Mouse (Mus musculus) layer of hippocampus, adult 8-10 months (tissue): ENCODE measurements around the gene Enoph1. TPM values are rescaled to one million over a fixed set of nuclear protein-coding genes. Genes with fewer than 3 reads are reported as not detected.

Source experiments
- DNase-seq, 2 experiments: peaks; one replicate each; pipeline ENCODE4 v3.0.0; 2022; ENCODE audit warnings: low spot score in 2 of 2
- total RNA-seq, 4 experiments: library from RNA; stranded (reverse); gene quantifications; 2 replicates each; pipeline ENCODE4 v1.2.4; 2022

The Enoph1 gene
- total RNA-seq, 4 experiments from 2014 or later, result 51.4 to 56.9 (median 55.1) TPM

DNA sequence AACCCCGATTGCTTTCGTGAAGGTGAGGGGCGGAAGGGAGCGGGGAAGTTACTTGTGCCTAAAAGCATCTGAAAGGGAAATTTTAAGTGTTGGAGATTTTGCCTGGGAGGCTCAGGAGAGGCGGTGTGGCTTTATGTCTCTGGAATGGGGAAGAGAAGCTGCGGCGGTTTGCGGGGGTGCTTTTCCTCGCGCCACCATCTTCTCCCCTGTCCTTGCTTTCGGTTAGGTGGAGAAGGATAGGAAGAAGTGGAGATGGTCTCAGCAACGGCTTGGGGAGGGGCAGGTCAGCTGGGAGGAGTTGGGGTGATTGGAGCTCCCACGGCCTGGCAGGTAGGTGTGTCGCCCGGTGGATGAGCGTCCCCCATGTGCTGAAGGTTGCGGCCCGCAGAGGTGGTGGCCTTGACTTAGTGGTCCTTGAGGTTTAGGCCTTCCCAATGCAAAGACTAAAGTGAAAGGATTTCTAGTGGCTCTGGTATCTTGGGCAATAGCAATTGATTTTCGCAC, 548 bp downstream of the Enoph1 start:
- peak; percentile 39 to 50 for DNase-seq

DNA sequence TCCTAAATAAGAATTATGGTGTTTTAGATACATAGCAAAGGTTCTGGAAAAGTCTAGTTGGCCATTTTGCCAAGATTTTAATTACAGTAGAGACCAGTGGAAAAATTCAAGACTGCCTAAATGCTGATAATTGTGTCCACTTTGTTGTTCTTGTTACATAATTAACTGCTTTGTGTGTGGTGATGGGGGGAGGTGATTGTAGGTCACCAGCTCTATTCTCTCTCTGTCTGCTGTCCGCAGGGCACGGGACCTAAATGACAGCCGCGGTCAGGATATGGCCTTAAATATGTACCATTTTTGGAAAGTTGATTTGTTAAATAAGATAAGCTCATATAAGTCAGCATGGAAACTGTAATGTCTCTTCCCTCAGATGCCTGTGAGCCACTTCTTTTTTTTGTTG, 1.5 kb downstream of the Enoph1 start:
- DNase-seq, result no peak

DNA sequence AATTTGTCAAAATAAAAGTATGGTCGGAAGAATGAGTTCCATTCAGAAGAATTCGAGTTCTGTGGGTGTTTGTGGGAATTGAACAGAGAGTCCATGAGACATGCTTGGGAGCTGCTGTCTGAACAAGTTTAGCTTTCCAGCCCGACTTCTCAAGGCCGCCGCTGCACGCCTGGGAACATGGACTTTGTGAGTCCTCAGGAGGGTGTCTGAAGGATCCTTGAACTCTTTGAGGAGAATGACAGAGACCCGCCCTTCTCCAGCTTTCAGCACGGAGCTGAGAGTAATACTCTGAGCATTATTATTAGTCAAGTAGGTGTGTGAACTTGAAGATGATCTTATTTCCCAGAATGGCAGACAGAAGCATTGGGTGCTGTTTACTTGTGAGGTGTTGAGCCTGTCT, 2.7 kb downstream of the Enoph1 start:
- DNase-seq, result no peak

DNA sequence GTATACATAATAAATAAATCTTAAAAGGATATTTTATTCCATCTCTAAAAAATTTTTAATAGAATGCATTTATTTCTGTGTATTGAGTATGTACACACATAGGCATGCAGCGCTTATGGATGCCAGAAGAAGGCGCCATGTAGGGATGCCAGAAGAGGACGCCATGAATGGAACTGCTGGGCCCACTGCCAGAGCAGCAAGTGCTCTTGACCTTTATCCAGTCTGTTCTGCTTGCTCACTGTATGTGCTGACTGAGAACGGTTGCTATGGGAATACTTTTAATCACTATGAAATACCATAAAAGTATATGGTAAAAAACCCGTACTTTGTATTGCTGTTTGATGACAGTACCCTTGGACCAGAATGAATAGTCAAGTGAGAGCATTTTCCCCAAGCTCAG, 3.6 kb downstream of the Enoph1 start:
- peak in 1 of 2 experiments; percentile 44 for DNase-seq

DNA sequence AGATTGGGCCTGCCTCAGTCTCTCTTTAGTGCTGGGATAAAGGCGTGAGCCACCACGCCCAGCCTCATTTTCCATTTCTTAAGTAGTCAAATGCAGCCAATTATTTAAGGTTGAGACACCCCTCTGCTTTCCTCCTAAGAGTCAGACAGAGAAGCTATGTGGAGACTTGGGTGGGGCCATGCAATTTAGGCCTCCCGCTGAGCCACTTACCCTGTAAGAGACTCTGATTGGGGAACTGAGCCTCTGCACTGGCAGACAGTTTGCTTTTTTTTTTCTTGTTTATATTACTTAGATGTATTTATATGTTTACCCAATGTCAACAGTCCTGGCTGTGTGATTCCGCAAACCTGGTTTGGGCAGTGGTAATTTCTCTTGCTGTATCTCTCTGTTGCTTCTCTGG, 4.2 kb downstream of the Enoph1 start:
- DNase-seq, result no peak

DNA sequence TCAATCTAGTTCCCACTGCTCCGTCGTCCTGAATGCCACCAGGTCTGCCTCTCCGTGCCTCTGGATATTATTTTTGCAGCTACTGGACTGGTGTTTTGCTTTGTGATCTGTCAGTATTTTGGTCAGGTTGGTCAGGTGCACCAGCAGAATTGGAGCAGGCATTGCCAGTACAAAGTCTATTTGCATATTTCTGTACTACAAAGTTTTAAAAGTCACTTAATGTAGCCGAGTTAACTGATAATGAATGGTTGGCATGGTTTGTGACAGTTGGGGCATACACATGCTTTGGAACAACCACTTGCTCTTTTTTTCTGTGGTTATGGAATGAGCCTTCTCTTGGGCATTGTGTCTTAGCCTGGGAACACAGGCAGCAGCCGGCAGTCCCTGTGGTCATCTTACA, 4.8 kb downstream of the Enoph1 start:
- no peak for DNase-seq

DNA sequence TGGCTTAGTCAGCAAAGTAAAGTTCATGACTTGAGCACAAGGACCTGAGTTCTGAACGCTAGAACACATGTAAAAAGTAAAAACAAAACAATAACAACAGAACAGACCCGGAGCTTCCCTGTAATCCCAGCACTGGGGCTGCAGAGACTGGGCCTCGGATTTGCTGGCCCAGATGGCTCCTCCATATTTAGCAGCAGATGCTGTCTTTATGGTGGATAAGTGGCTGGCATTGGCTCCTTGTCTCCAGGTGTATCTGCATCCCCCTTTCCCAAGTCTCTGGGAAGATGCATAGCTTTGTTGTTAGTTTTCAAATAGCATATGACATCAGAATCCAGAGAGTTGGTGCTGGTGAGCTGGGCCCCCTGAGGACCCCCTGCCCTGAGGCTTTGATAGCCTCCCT, 6.3 kb downstream of the Enoph1 start:
- no peak for DNase-seq

DNA sequence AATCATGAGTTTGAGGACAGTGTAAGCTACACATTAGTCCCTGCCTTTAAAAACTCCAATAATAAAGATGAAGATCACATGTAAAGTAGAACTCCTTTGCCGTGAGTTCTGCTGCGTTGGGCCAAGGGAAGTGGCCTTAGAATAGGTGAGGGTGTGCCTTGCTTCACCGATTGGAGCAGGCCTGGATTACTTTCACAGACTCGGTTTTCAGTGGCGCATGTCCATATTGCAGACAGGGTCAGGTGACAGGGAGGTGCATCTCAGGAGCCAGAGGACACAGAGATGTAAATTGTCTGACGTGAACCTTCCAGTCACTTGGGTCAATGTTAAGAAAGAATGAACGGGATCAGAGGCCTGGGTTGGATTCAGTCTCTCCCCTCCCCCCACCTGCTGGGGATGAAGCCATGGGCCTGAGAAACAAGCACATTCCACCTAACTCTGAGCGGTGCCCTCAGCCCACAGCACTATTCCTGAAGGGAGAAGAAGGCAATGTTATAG, 7.4 kb downstream of the Enoph1 start:
- DNase-seq, result no peak

DNA sequence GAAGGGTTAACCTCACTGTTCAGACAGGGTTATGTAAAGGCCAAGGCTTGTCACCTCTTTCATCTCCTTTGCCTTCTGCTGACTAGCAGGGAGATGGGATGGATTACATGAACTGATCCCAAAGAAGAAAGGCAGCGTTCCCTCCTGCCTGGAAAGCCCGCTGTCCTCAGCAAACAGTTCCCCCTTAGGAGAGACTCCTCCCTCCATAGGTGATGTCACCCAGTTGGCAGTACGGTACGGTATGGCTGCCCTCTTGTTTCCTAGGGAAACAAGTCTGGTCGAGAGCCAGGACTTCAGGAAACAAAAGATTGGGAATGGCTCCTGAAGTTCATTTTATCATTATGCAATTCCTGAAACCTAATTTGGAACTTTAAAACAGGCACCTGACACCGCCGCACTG, 8.1 kb downstream of the Enoph1 start:
- DNase-seq, result no peak

DNA sequence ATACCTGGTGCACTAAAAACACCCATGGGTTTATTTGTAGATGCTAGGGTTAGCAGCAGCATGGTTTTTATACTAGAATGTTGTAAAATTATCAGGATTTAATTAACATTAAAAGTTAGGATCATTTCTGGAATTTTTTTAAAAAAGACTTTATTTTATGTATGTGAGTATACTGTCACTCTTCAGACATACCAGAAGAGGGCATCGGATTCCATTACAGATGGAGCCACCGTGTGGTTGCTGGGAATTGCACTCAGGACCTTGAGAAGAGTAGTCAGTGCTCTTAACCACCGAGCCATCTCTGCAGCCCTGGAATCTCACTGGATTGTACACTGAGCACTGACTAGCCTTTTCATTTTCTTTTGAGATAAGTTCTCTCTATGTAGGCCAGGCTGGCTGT, 10.1 kb downstream of the Enoph1 start:
- no peak for DNase-seq

DNA sequence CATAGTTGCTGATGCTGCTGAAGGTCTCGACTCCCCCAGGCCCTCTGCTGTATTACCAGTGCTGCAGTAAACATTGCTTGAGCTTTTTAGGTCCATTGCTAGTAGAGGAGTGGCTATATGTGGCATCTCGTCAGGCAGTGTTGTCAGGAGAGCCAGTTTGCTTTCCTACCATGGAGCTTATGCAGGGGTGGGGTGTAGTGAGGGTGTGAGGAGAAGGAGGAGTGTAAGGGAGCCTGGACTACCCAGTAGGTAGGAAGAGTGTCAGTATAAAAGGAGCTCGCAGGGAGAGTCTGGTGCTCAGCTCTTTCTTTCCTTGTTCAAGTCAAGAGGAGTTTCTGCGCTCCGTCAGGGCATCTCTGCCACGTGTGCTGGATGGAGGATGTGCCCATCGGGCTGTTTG, 12.9 kb downstream of the Enoph1 start:
- no peak for DNase-seq

DNA sequence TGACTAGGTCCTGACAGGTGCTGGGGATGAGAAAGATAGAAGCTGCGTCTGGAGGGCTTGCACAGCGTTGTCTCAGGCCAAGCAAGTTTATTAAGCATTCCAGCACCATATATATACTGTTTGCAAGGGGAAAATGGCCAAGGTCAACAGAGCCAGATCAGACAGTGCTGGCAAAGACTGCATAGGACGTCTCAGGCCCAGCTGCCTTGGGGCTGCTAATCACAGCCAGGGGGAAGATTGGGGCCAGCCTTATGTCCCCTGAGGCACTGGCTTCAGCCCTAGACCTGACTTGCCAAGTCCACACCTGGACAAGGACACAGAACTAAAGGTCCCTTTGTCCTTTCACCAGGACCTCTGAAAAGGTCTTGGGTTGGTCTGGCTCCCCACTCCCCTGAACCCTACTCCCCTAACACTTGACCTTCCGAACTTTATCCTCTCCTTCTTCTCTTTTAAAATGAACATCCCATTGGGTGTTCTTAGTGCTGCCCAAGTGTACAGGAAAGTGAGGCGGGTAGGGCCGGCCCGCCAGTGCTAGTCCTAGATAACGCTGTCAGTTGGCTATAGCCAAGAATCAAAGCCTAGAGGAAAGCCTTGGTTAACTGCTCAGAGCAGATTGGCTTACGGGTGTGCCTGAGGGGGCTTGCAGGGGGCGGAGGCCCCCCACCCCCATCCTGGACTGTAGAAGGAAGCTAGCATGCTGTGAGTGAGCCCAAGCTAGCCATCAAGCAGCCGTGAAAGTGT, 15.2 kb downstream of the Enoph1 start:
- no peak for DNase-seq

DNA sequence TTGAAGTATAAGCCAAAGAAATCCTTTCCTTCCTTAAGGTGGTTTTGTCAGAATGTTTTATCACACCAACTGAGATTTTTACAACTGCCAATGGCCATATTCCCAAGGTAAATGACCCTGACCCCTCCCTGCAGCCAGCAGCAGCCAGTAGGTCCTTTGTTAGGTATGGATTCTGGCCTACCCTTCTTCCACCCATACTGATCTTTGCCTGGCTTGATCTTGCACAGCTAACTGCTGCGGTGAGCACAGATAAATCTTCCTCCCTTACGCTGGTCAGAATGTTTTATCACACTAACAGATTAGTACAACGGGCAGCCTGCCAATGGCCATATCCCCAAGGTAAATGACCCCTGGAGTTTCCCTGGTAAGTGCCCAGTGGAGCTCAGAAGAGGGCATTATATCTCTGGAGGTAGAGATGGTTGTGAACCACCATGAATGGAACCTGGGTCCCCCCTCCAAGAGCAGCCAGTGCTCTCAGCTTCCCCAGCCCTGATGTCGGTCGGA, 16.1 kb downstream of the Enoph1 start:
- DNase-seq, result no peak

DNA sequence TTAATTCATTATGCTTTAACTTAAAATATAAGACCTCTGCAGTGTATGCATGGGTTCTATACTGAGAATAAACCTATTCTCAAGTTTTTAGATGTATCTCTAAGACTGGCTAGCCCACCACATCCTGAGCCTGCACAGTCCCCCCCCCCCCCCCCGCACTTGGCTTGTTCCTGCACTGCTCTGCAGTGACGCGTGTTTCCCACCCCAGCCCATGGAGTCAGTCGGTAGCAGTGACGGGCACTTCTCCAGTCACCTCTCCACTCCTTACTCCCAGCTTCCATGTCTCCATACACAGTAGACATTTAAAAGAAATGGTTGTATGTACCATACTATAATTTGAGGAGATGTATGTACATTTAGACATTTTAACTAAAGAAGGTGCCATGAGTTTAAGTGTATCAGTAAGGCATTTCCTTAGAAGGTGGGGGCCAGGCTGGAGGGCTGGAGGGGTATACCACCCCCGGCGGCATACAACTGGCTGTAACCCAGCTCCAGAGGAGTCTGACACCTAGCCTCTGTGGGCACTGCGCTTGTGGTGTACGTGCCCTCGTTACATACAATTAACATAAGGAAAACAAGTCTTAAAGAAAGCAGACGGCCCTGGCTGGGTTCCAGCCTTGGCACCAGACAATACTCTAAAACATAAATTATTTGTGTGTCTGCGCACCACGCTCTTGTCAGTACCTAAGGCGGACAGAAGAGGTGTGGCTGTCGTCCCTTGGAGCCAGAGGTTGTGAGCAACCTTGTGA, 17.9 kb downstream of the Enoph1 start:
- no peak for DNase-seq

DNA sequence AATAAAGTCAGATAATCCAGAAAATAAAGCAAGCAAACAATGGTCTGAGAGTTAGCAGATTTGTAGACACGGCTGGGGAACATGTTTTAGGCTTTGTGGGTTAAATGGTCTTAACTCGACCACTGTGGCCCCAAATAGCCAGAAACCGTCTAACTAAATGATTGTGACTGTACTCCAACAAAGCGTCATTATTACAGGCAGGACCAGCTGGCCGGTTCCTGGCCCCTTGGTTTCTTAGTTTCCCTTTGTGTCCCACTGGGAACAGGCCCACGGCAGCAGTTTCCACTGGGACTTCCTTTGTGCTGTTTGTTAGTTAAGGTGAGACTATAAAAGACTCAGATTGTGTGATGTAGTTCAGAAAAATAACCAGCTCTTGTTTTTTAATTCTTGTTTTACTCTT, 18.9 kb downstream of the Enoph1 start:
- DNase-seq, result no peak

DNA sequence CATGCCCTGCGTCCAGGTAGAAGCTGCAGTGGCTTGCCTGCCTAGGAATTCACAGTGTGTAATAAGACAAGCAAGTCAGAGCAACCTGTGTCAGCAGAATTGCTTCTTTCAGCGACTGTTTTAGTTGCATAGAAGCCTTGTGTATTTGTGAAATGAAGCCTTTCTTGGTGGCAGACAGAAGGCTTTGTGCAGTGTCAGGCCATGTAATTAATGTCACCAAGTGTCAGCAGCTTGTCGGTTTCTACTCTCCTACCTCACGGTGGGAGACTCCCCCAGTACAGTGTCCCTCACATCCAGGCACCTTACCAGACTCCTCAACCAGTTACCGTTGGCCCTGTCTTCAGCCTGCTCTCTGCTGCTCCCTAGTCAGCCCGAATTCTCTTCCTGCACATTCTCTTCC, 19.5 kb downstream of the Enoph1 start:
- no peak for DNase-seq

DNA sequence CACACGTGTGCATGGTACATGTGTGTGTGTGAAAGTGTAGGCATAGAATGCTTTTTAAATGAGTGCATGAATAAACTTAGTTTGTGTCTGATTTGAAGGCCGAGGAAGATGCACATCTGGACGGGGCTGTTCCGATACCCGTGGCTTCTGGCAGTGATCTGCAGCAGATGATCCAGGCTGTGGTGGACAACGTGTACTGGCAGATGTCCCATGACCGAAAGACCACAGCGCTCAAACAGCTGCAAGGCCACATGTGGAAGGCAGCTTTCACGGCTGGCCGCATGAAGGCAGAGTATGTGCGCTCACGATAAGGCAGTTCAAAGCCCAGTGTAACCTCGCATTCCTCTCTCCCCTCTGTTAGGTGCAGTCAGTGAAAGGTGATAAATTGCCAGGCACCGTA, 21.1 kb downstream of the Enoph1 start:
- no peak for DNase-seq

DNA sequence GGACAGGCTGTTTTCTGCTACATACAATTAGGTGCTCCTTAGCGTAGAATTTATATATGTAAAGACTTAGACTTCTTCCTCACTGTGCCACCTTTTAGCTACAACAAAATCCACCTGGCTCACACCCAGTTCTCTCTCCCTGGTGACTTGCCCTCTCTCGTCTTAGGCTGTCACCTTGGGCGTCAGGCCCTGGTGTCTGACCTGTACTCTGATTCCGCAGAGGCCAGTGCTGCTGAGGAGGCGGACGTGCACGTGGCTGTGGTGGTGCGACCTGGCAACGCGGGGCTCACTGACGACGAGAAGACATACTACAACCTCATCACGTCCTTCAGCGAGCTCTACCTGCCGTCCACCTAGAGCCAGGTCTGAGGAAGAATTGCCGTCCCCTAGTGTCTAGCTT, 27.8 kb downstream of the Enoph1 start:
- DNase-seq, result no peak

DNA sequence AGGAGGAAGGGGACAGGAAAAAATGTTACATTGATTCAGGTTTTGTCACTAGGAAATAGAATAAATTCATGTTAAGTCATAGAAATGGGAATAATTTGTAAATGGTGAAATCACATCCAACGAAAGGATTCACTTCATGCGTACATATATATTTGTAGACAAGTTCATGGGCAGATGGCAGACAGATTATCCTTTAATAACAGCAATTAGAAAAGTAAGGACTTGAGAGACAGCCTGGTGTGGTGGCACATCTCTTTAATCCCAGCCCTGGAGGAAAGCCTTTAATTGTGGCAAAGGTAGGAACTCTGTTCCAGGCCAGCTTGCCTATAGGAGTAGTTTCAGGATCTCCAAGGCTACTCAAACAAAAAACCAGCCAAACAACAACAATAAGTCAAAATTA, 29.7 kb downstream of the Enoph1 start:
- no peak for DNase-seq

DNA sequence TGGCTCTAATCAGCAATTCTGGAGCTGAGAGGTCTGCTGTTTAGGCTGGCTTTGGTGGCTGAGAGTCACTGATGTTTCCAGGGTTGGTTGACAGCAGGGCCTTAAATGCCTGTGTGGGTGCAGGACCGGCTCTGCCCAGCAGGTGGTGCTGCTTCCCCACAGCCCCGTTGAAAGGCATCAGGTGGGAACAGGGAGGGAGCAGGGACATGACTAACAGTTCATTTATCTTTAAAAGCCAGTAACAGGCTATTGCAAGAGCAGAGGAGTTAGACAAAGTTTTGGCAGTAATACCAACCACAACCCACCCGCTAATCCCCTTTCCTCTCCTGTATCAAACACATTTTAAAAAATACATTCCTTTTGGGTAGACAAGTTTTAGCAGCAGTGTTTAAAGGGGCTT, 30.5 kb downstream of the Enoph1 start:
- peak; percentile 72 to 90 for DNase-seq

DNA sequence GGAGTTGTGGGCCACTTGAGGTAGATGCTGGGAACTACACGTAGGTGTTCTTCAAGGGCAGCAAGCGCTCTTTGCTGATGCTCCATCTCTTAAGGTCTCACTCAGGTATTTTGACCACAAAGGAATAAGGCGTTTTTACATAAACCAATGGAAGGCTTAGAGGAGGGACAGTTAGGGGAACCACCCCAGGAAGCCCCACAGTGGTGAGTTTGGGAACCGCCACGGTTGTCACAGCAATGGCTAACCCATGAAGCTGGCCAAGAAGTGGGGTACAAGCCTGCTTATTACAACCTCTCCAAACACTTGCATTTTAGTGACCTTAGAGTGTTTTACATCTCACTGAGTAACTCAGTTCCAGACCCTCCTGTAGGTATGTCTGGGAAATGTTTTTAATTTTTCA, 31.8 kb downstream of the Enoph1 start:
- no peak for DNase-seq

DNA sequence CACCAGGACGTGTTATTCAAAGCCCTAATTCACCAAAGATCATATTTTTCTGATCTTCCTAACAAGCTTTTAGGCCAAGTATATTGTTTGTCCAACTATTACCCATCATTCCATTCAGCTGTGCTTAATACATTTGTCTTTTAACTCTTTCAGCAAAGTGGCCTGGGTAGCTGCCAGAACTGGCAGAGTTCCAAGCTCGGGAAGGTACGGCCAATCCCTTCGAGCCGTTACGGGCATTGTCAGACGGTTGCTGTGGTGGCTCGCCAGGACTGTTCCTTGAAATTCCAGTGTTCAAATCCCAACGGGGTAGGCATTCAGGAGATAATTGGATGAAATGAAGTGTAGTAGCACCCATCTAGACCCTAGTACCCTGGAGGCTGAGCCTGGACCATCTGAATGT, 32.8 kb downstream of the Enoph1 start:
- no peak for DNase-seq

DNA sequence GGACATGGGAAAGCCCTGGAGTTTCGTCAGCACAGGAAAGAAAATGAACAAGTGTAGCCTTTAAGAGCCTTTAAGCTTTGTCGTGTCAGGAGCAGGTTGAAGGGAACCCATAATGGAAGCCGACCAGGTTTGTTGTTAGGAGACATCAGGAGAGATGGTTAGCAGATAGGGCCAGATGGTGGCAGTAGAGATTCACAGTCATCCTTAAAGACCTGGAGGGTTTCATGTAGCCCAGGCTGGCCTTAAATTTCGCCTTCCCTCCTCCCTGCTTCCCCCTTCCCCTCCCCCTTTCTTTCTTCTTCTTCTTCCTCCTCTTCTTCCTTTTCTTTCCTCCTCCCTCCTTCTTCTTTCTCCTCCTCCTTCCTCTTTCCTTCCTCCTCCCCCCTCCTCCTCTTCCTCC, 34.8 kb downstream of the Enoph1 start:
- peak in 1 of 2 experiments; percentile 26 for DNase-seq
